Mouse (Mus musculus) intestine, embryonic 15.5 days (tissue): Measurements from ENCODE around the gene Amt. TPM values are rescaled to one million over a fixed set of nuclear protein-coding genes. Genes with fewer than 3 reads are reported as not detected.

Experiments
- ATAC-seq: fragments of 200-750 bp; cut with Nextera tagmentation; 2 replicates; pipeline ENCODE4 v1.8.0; 2017; ENCODE audit warnings: moderate TSS enrichment, moderate library complexity
- H3K27ac ChIP-seq: fragments of 300-500 bp; sonication (generic); 2 replicates; pipeline ENCODE4 v1.5.1; 2015; ENCODE audit warnings: mild to moderate bottlenecking, inconsistent platforms
- H3K27me3 ChIP-seq: fragments of 300-500 bp; sonication (generic); replicated peaks from 2 replicates; pipeline ENCODE4 v1.6.1; 2015; ENCODE audit warnings: inconsistent platforms
- H3K36me3 ChIP-seq: fragments of 300-500 bp; sonication (generic); 2 replicates; pipeline ENCODE4 v1.6.1; 2015; ENCODE audit warnings: inconsistent platforms
- H3K4me1 ChIP-seq: fragments of 300-500 bp; sonication (generic); replicated peaks from 2 replicates; pipeline ENCODE4 v1.6.1; 2015; ENCODE audit warnings: inconsistent platforms
- H3K4me2 ChIP-seq: fragments of 300-500 bp; sonication (generic); replicated peaks from 2 replicates; pipeline ENCODE4 v1.6.1; 2015; ENCODE audit warnings: mild to moderate bottlenecking, inconsistent platforms
- H3K4me3 ChIP-seq: fragments of 300-500 bp; sonication (generic); replicated peaks from 2 replicates; pipeline ENCODE4 v1.5.1; 2015; ENCODE audit warnings: inconsistent platforms
- H3K9ac ChIP-seq: fragments of 300-500 bp; sonication (generic); 2 replicates; pipeline ENCODE4 v1.6.1; 2015; ENCODE audit warnings: inconsistent platforms
- H3K9me3 ChIP-seq: fragments of 300-500 bp; sonication (generic); 2 replicates; pipeline ENCODE4 v1.6.1; 2016; ENCODE audit warnings: inconsistent platforms
- WGBS: fragments of 180-500 bp; shearing (Covaris S2); methylation state at CpG from one replicate; pipeline ENCODE4 v1.1.7; 2015; 5-methylcytosine and 5-hydroxymethylcytosine counted together
- polyA plus RNA-seq: library from polyadenylated mRNA; unstranded; fragments of >200 nt; fragmentation: Nextera tagmentation; extraction: Ambion mirVana; gene quantifications from 2 replicates; pipeline ENCODE4 v1.2.1, GENCODE M21; 2015

Amt gene
- polyA plus RNA-seq = 20.9 and 23.2 TPM in 2 replicates

GRCm38 (mm10) chr9:108296453-108297355, at the start of gene Amt:
Amt (plus strand) TSS chr9:108296853.
- 25% methylated on average over 18 of the region's 18 CpGs for WGBS
- peak within 1 kb of the TSS; percentile 42; the same call in 1 of the 2 replicates for H3K9ac ChIP-seq
- no peaks in the 10 kb centered on the region for H3K36me3 ChIP-seq
- peak within 1 kb of the TSS; percentile 43 for H3K4me2 ChIP-seq
- H3K4me3 ChIP-seq = peak within 1 kb of the TSS; percentile 18
- peak within 1 kb of the TSS; percentile 82 for H3K27ac ChIP-seq
- ATAC-seq = peak; percentile 89
- H3K9me3 ChIP-seq = no peaks in the 10 kb centered on the region
- no peaks in the 10 kb centered on the region for H3K27me3 ChIP-seq
- peaks cover 3% of the 10 kb centered on the region; the same call in 1 of the 2 replicates for H3K4me1 ChIP-seq

GRCm38 (mm10) chr9:108248957-108249356, 47.7 kb upstream of the Amt start:
- H3K4me1 ChIP-seq = peaks cover 5% of the 10 kb centered on the region; the same call in 1 of the 2 replicates
- peak; percentile 58 for ATAC-seq
- 45% methylated on average over 5 of the region's 5 CpGs for WGBS

GRCm38 (mm10) chr9:108251877-108252276, 44.8 kb upstream of the Amt start:
- Histone ChIP-seq H3K9me3 (no peaks in the 10 kb centered on the region), H3K4me1 (peaks cover 5% of the 10 kb centered on the region; the same call in 1 of the 2 replicates), H3K9ac (no peak overlapping the region), H3K27me3 (no peaks in the 10 kb centered on the region), H3K36me3 (0 out of 2 replicates have a peak, but pooled peaks cover 4% of the 10 kb centered on the region), H3K4me2 (no peak overlapping the region), H3K27ac (no peak overlapping the region), H3K4me3 (no peak overlapping the region)
- 90% methylated on average over 6 of the region's 6 CpGs for WGBS
- no peak for ATAC-seq

More at GRCm38 (mm10) chr9:108248957-108249356, 47.7 kb upstream of the Amt start:
- Histone ChIP-seq H3K9me3 (no peaks in the 10 kb centered on the region), H3K4me3 (no peak overlapping the region), H3K27me3 (no peaks in the 10 kb centered on the region), H3K4me2 (no peak overlapping the region), H3K36me3 (0 out of 2 replicates have a peak, but pooled peaks cover 4% of the 10 kb centered on the region), H3K27ac (no peak overlapping the region), H3K9ac (no peak overlapping the region)

GRCm38 (mm10) chr9:108252766-108253165, 43.9 kb upstream of the Amt start:
- Histone ChIP-seq H3K36me3 (0 out of 2 replicates have a peak, but pooled peaks cover 4% of the 10 kb centered on the region), H3K9me3 (no peaks in the 10 kb centered on the region), H3K4me2 (no peak overlapping the region), H3K27me3 (no peaks in the 10 kb centered on the region), H3K27ac (no peak overlapping the region), H3K4me1 (peaks cover 5% of the 10 kb centered on the region; the same call in 1 of the 2 replicates), H3K9ac (no peak overlapping the region), H3K4me3 (no peak overlapping the region)
- no peak for ATAC-seq
- 84% methylated on average over 7 of the region's 7 CpGs for WGBS

- no peaks in the 10 kb centered on the region for H3K27me3 ChIP-seq
- H3K36me3 ChIP-seq = no peaks in the 10 kb centered on the region
- no peak overlapping the region for H3K27ac ChIP-seq
- no peak overlapping the region for H3K4me2 ChIP-seq
- H3K9ac ChIP-seq = no peak overlapping the region
- no peaks in the 10 kb centered on the region for H3K9me3 ChIP-seq
- H3K4me1 ChIP-seq = peaks cover 25% of the 10 kb centered on the region
- ATAC-seq = no peak
- 77% methylated on average over 4 of the region's 4 CpGs for WGBS
- H3K4me3 ChIP-seq = no peak overlapping the region
Observed at GRCm38 (mm10) chr9:108260526-108260925, 36.1 kb upstream of the Amt start.

- 59% methylated on average over 7 of the region's 7 CpGs for WGBS
- no peaks in the 10 kb centered on the region for H3K27me3 ChIP-seq
- peak overlapping the region; percentile 17; the same call in 1 of the 2 replicates for H3K9ac ChIP-seq
- no peaks in the 10 kb centered on the region for H3K36me3 ChIP-seq
- ATAC-seq = no peak
- H3K4me1 ChIP-seq = peaks cover 25% of the 10 kb centered on the region
- peak overlapping the region; percentile 95 for H3K4me3 ChIP-seq
- H3K4me2 ChIP-seq = peak overlapping the region; percentile 82
- no peaks in the 10 kb centered on the region for H3K9me3 ChIP-seq
- no peak overlapping the region for H3K27ac ChIP-seq
Observed at GRCm38 (mm10) chr9:108261865-108262264, 34.8 kb upstream of the Amt start.

GRCm38 (mm10) chr9:108262494-108263049, 34.1 kb upstream of the Amt start:
- Histone ChIP-seq H3K4me3 (peak overlapping the region; percentile 95), H3K27me3 (no peaks in the 10 kb centered on the region), H3K4me1 (peaks cover 25% of the 10 kb centered on the region), H3K27ac (peak overlapping the region; percentile 93), H3K36me3 (no peaks in the 10 kb centered on the region), H3K9me3 (no peaks in the 10 kb centered on the region), H3K9ac (peak overlapping the region; percentile 84), H3K4me2 (peak overlapping the region; percentile 82)
- no peak for ATAC-seq
- WGBS = 31% methylated on average over 11 of the region's 11 CpGs

- Histone ChIP-seq H3K27ac (peak overlapping the region; percentile 93), H3K4me2 (peak overlapping the region; percentile 82), H3K4me1 (peaks cover 25% of the 10 kb centered on the region), H3K27me3 (no peaks in the 10 kb centered on the region), H3K9ac (peak overlapping the region; percentile 84), H3K36me3 (no peaks in the 10 kb centered on the region), H3K4me3 (peak overlapping the region; percentile 95), H3K9me3 (no peaks in the 10 kb centered on the region)
- under 1% methylated on average over 61 of the region's 62 CpGs for WGBS
- ATAC-seq = peak; percentile 64
Observed at GRCm38 (mm10) chr9:108263131-108263681, 33.4 kb upstream of the Amt start.

- H3K9ac ChIP-seq = peak within 1 kb of the TSS; percentile 84
- WGBS = 0% methylated on average over 64 of the region's 71 CpGs
- peak within 1 kb of the TSS; percentile 95 for H3K4me3 ChIP-seq
- peak within 1 kb of the TSS; percentile 82 for H3K4me2 ChIP-seq
- peaks cover 25% of the 10 kb centered on the region for H3K4me1 ChIP-seq
- H3K27ac ChIP-seq = peak within 1 kb of the TSS; percentile 93
- peak; percentile 97 for ATAC-seq
- H3K27me3 ChIP-seq = no peaks in the 10 kb centered on the region
- H3K36me3 ChIP-seq = no peaks in the 10 kb centered on the region
- H3K9me3 ChIP-seq = no peaks in the 10 kb centered on the region
Observed at GRCm38 (mm10) chr9:108263690-108264190, 32.9 kb upstream of the Amt start, which contains the start of gene Dag1. Dag1 (minus strand) TSS chr9:108263958.

GRCm38 (mm10) chr9:108264191-108264921, 32.3 kb upstream of the Amt start:
- 10% methylated on average over 10 of the region's 10 CpGs for WGBS
- peak overlapping the region; percentile 82 for H3K4me2 ChIP-seq
- H3K4me1 ChIP-seq = peaks cover 29% of the 10 kb centered on the region
- peak overlapping the region; percentile 93 for H3K27ac ChIP-seq
- H3K9me3 ChIP-seq = no peaks in the 10 kb centered on the region
- peak overlapping the region; percentile 45 for H3K9ac ChIP-seq
- peak; percentile 1; the same call in 1 of the 2 replicates for ATAC-seq
- H3K4me3 ChIP-seq = peak overlapping the region; percentile 95
- no peaks in the 10 kb centered on the region for H3K27me3 ChIP-seq
- H3K36me3 ChIP-seq = no peaks in the 10 kb centered on the region

GRCm38 (mm10) chr9:108266261-108266935, 30.3 kb upstream of the Amt start:
- no peak for ATAC-seq
- no peak overlapping the region for H3K4me3 ChIP-seq
- H3K9ac ChIP-seq = no peak overlapping the region
- H3K9me3 ChIP-seq = no peaks in the 10 kb centered on the region
- no peaks in the 10 kb centered on the region for H3K27me3 ChIP-seq
- peaks cover 30% of the 10 kb centered on the region for H3K4me1 ChIP-seq
- WGBS = 74% methylated on average over 10 of the region's 10 CpGs
- H3K27ac ChIP-seq = no peak overlapping the region
- no peak overlapping the region for H3K4me2 ChIP-seq
- H3K36me3 ChIP-seq = no peaks in the 10 kb centered on the region
